Mouse (Mus musculus) forebrain, postnatal 0 days (tissue): ENCODE results near the gene Rassf2. TPM values are rescaled to one million over a fixed set of nuclear protein-coding genes. Genes with fewer than 3 reads are reported as not detected.

Experiments used
- ATAC-seq: fragments of 200-750 bp; cut with Nextera tagmentation; 2 replicates; pipeline ENCODE4 v1.8.0; 2017; ENCODE audit warnings: mild to moderate bottlenecking, moderate library complexity
- DNase-seq: peaks from one replicate; pipeline ENCODE4 v3.0.0-alpha.2; 2015
- H3K27ac ChIP-seq: fragments of 300-500 bp; sonication (generic); 2 replicates; pipeline ENCODE4 v1.5.1; 2014; ENCODE audit warnings: low read depth, mild to moderate bottlenecking, antibody characterized with exemption, low read length, moderate library complexity, mixed read lengths
- H3K27me3 ChIP-seq: fragments of 300-500 bp; sonication (generic); 2 replicates; pipeline ENCODE4 v1.6.1; 2014; ENCODE audit warnings: mild to moderate bottlenecking, low read length, mixed read lengths; ENCODE audit not compliant: insufficient read depth
- H3K36me3 ChIP-seq: fragments of 300-500 bp; sonication (generic); 2 replicates; pipeline ENCODE4 v1.6.1; 2014; ENCODE audit warnings: mild to moderate bottlenecking, moderate library complexity; ENCODE audit not compliant: insufficient read depth
- H3K4me1 ChIP-seq: fragments of 300-500 bp; sonication (generic); 2 replicates; pipeline ENCODE4 v1.6.1; 2014; ENCODE audit warnings: antibody characterized with exemption; ENCODE audit not compliant: insufficient read depth
- H3K4me2 ChIP-seq: fragments of 300-500 bp; sonication (generic); 2 replicates; pipeline ENCODE4 v1.6.1; 2014; ENCODE audit warnings: low read depth, mild to moderate bottlenecking, moderate library complexity
- H3K4me3 ChIP-seq: fragments of 300-500 bp; sonication (generic); 2 replicates; pipeline ENCODE4 v1.5.1; 2014; ENCODE audit warnings: low read depth, low read length, mixed read lengths
- H3K9ac ChIP-seq: fragments of 300-500 bp; sonication (generic); 2 replicates; pipeline ENCODE4 v1.6.1; 2014; ENCODE audit warnings: mild to moderate bottlenecking
- H3K9me3 ChIP-seq: fragments of 300-500 bp; sonication (generic); 2 replicates; pipeline ENCODE4 v1.6.1; 2016; ENCODE audit warnings: low read length
- CTCF ChIP-seq: sonication (generic); IDR thresholded peaks from 2 replicates; pipeline ENCODE4 v1.5.1; 2016; ENCODE audit warnings: antibody characterized with exemption, control low read depth, low read depth
- WGBS: fragments of 180-500 bp; shearing (Covaris S2); extraction: QIAGEN DNeasy Blood & Tissue Kit; methylation state at CpG from one replicate; pipeline ENCODE4 v1.1.7; 2014; 5-methylcytosine and 5-hydroxymethylcytosine counted together
- polyA plus RNA-seq: library from polyadenylated mRNA; unstranded; fragments of >200 nt; fragmentation: Nextera tagmentation; extraction: Ambion mirVana; gene quantifications from 2 replicates; pipeline ENCODE4 v1.2.1, GENCODE M21; 2015
- total RNA-seq: library from RNA; depleted of rRNA; stranded (reverse); fragments of >200 nt; gene quantifications from 2 replicates; pipeline ENCODE4 v1.2.3, GENCODE M21; 2014

Rassf2 gene
- total and polyA plus RNA-seq, 2 experiments from 2014 or later, result 19.4 to 32.8 TPM

- H3K9me3 ChIP-seq, result no peaks in the 10 kb centered on the region
- H3K4me1 ChIP-seq, result no peaks in the 10 kb centered on the region
- H3K27ac ChIP-seq, result no peak overlapping the region
- no peaks in the 10 kb centered on the region for H3K27me3 ChIP-seq
- H3K4me2 ChIP-seq, result no peak overlapping the region
- H3K9ac ChIP-seq, result no peak overlapping the region
- ATAC-seq (no peak), DNase-seq (no peak)
- TF ChIP-seq CTCF, result no peak
- no peak overlapping the region for H3K4me3 ChIP-seq
- WGBS, result 97% methylated on average over 11 of the region's 11 CpGs
- H3K36me3 ChIP-seq, result peaks cover 53% of the 10 kb centered on the region
Measured at GRCm38 (mm10) chr2:132061884-132062283, 31.8 kb upstream of the Rassf2 start.

- Histone ChIP-seq H3K27ac (no peak overlapping the region), H3K4me2 (no peak overlapping the region), H3K4me1 (no peaks in the 10 kb centered on the region), H3K36me3 (peaks cover 67% of the 10 kb centered on the region), H3K4me3 (no peak overlapping the region), H3K27me3 (no peaks in the 10 kb centered on the region), H3K9ac (no peak overlapping the region), H3K9me3 (no peaks in the 10 kb centered on the region)
- 89% methylated on average over 8 of the region's 8 CpGs for WGBS
- ATAC-seq (no peak), DNase-seq (no peak)
- peak; percentile 44 for TF ChIP-seq CTCF
Measured at GRCm38 (mm10) chr2:132059919-132060318, 29.9 kb upstream of the Rassf2 start.

- Histone ChIP-seq H3K36me3 (peaks cover 50% of the 10 kb centered on the region), H3K27ac (no peak overlapping the region), H3K27me3 (no peaks in the 10 kb centered on the region), H3K4me1 (no peaks in the 10 kb centered on the region), H3K4me3 (no peak overlapping the region), H3K9me3 (no peaks in the 10 kb centered on the region), H3K9ac (no peak overlapping the region), H3K4me2 (no peak overlapping the region)
- ATAC-seq (no peak), DNase-seq (no peak)
- WGBS, result 89% methylated on average over 8 of the region's 8 CpGs
- no peak for TF ChIP-seq CTCF
Measured at GRCm38 (mm10) chr2:132055349-132055753, 25.3 kb upstream of the Rassf2 start.

- Histone ChIP-seq H3K4me1 (no peaks in the 10 kb centered on the region), H3K36me3 (peaks cover 41% of the 10 kb centered on the region), H3K9ac (no peak overlapping the region), H3K27me3 (no peaks in the 10 kb centered on the region), H3K4me2 (no peak overlapping the region), H3K27ac (no peak overlapping the region), H3K9me3 (no peaks in the 10 kb centered on the region), H3K4me3 (no peak overlapping the region)
- ATAC-seq (no peak), DNase-seq (no peak)
- WGBS, result 93% methylated on average over 4 of the region's 4 CpGs
- no peak for TF ChIP-seq CTCF
Measured at GRCm38 (mm10) chr2:132053824-132054223, 23.8 kb upstream of the Rassf2 start.

GRCm38 (mm10) chr2:132051798-132052197 lies 21.7 kb upstream of the Rassf2 start:
- WGBS, result 93% methylated on average over 5 of the region's 5 CpGs
- no peaks in the 10 kb centered on the region for H3K9me3 ChIP-seq
- H3K4me2 ChIP-seq, result no peak overlapping the region
- no peaks in the 10 kb centered on the region for H3K27me3 ChIP-seq
- TF ChIP-seq CTCF, result no peak
- no peak for ATAC-seq
- no peaks in the 10 kb centered on the region for H3K4me1 ChIP-seq
- no peak overlapping the region for H3K27ac ChIP-seq
- H3K36me3 ChIP-seq, result peaks cover 25% of the 10 kb centered on the region
- no peak overlapping the region for H3K4me3 ChIP-seq
- no peak for DNase-seq
- H3K9ac ChIP-seq, result no peak overlapping the region

GRCm38 (mm10) chr2:132049921-132050320 lies 19.9 kb upstream of the Rassf2 start:
- ATAC-seq, result no peak
- 62% methylated on average over 3 of the region's 3 CpGs for WGBS
- no peak overlapping the region for H3K4me2 ChIP-seq
- no peak overlapping the region for H3K27ac ChIP-seq
- TF ChIP-seq CTCF, result no peak
- no peaks in the 10 kb centered on the region for H3K4me1 ChIP-seq
- peaks cover 8% of the 10 kb centered on the region; the same call in 1 of the 2 replicates for H3K36me3 ChIP-seq
- H3K27me3 ChIP-seq, result no peaks in the 10 kb centered on the region
- DNase-seq, result no peak
- H3K9ac ChIP-seq, result no peak overlapping the region
- no peak overlapping the region for H3K4me3 ChIP-seq
- H3K9me3 ChIP-seq, result no peaks in the 10 kb centered on the region

- no peak for ATAC-seq
- Histone ChIP-seq H3K9me3 (no peaks in the 10 kb centered on the region), H3K9ac (no peak overlapping the region), H3K27me3 (no peaks in the 10 kb centered on the region), H3K36me3 (peaks cover 4% of the 10 kb centered on the region; the same call in 1 of the 2 replicates), H3K4me1 (no peaks in the 10 kb centered on the region), H3K4me3 (no peak overlapping the region), H3K4me2 (no peak overlapping the region), H3K27ac (no peak overlapping the region)
- no peak for DNase-seq
- no peak for TF ChIP-seq CTCF
- 86% methylated on average over 3 of the region's 3 CpGs for WGBS
Measured at GRCm38 (mm10) chr2:132049491-132049890, 19.4 kb upstream of the Rassf2 start.
